Mouse (Mus musculus): ENCODE results near the gene Rnf5.

DNA sequence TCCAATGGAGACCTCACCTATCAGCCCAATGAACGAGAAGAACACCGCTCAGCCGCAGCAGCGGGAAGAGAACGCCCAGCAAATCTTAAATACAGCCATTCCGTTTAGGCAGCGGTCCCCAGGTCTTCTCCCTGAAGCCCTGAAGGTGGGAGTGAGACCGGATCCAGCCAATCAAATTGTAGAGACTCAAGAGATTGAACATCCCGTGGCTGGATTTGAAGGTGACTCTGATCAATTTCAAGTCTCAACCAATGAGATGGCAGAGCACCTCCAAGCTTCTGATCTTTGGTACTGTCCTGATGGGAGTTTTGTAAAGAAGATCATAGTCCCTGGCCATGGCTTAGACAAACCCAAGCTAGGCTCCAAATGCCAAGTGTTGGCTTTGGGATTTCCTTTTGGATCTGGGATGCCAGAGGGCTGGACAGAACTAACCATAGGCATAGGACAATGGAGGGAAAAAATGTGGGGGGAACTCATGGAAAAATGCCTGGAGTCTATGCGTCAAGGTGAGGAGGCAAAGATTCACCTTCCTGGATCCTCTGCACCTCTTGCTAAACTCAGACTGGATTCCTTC lies 41.9 kb upstream of the Rnf5 start:
- TF ChIP-seq CTCF (IDR thresholded peaks at IDR 0.05; ENCODE audit: borderline replicate concordance, extremely low read depth, insufficient read depth, insufficient read length) = no peak
- no peak for TF ChIP-seq POLR2A (IDR thresholded peaks at IDR 0.05; ENCODE audit: borderline replicate concordance, extremely low read depth, insufficient read depth, insufficient read length, poor library complexity, severe bottlenecking)

Measured in brain, embryonic 14.5 days (tissue).